Mouse (Mus musculus): ENCODE data around the gene Pls3.

GRCm38 (mm10) chrX:75875566-75875965, 584 bp upstream of the Pls3 start:
- TF ChIP-seq MAFK (IDR thresholded peaks at IDR 0.05; ENCODE audit: insufficient read depth, low read depth, low read length) (no peak), ZC3H11A (IDR thresholded peaks at IDR 0.05; ENCODE audit: borderline replicate concordance, low read depth, low read length) (no peak), HCFC1 (IDR thresholded peaks at IDR 0.05; ENCODE audit: borderline replicate concordance, insufficient read depth, low read length) (no peak)
